9 mouse cellular contexts compared by ENCODE assay signal in the genomic region with DNA sequence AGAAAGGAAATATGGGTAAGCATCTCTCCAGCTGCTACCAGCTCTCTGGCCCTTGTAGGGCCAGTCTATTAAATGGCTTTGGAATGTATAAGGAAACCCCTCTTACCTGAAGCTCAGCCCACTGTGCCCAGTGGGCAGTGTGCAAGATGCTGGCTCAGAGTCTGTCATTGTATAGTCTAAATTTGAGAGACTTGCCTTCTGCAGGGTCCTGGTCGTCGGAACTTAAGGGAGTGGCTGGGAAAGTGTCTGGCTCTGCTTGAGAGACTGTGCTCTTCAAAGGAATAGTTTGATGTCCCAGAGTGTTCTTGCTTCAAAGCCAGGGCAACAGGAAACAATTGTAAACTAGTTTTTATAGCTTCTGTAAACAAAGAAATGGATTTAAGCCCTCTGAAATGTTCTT. TPM values are rescaled to one million over a fixed set of nuclear protein-coding genes. Genes with fewer than 3 reads are reported as not detected.
A peak's percentile ranks its signal among the peaks of the same experiment; 100 is the strongest.
DNase-seq lines count a peak whose midpoint lies in the region; ATAC-seq lines count a peak whose summit lies in the region.
"Had no signal": no experiment of that assay in that cellular context is flagged by ENCODE, and none has a peak within 500 bp of the region (broad histone marks: within the 10 kb centered on the region; RNA-seq: fewer than 3 reads in every experiment).

No protein-coding gene starts in this region.

- no peaks in the 10 kb centered on the region for H3K9me3 ChIP-seq in neural tube, embryonic 11.5 days (ENCODE audit: control insufficient read depth, low read length)
- H3K9me3 ChIP-seq in forebrain, embryonic 16.5 days (ENCODE audit: control insufficient read depth, low read length), result no peaks in the 10 kb centered on the region

- 14% methylated on average over 2 of the region's 2 CpGs for whole genome bisulfite sequencing in neural tube, embryonic 11.5 days
- 18% methylated on average over 2 of the region's 2 CpGs for WGBS in forebrain, embryonic 16.5 days

- no peak overlapping the region for H3K4me2 ChIP-seq in neural tube, embryonic 11.5 days (ENCODE audit: low read depth)
- H3K4me2 ChIP-seq in forebrain, embryonic 16.5 days (ENCODE audit: low read length), result no peak overlapping the region

- no peaks in the 10 kb centered on the region for H3K27me3 ChIP-seq in neural tube, embryonic 11.5 days (ENCODE audit: control insufficient read depth, insufficient read depth, low read length)
- H3K27me3 ChIP-seq in forebrain, embryonic 16.5 days (replicated peaks; ENCODE audit: control insufficient read depth, insufficient read depth, low read length), result no peaks in the 10 kb centered on the region

- no peaks in the 10 kb centered on the region for H3K36me3 ChIP-seq in neural tube, embryonic 11.5 days (ENCODE audit: control insufficient read depth, insufficient read depth, low read length)
- H3K36me3 ChIP-seq in forebrain, embryonic 16.5 days (ENCODE audit: control insufficient read depth, insufficient read depth), result no peaks in the 10 kb centered on the region

- no peaks in the 10 kb centered on the region for H3K4me1 ChIP-seq in neural tube, embryonic 11.5 days (ENCODE audit: control insufficient read depth, insufficient read depth, low read length)
- H3K4me1 ChIP-seq in forebrain, embryonic 16.5 days (replicated peaks; ENCODE audit: control insufficient read depth, insufficient read depth, low read length), result peaks cover 9% of the 10 kb centered on the region

- no peak overlapping the region for H3K9ac ChIP-seq in neural tube, embryonic 11.5 days (ENCODE audit: low read length)
- H3K9ac ChIP-seq in forebrain, embryonic 16.5 days (replicated peaks; ENCODE audit: low read depth, low read length), result no peak overlapping the region

- no peak overlapping the region for H3K4me3 ChIP-seq in neural tube, embryonic 11.5 days (ENCODE audit: low read depth, low read length)
- H3K4me3 ChIP-seq in forebrain, embryonic 16.5 days (replicated peaks; ENCODE audit: low read length), result no peak overlapping the region

- no peak for ATAC-seq in neural tube, embryonic 11.5 days (ENCODE audit: insufficient read depth, low FRiP score, low TSS enrichment)
- ATAC-seq in forebrain, embryonic 16.5 days, result peak; percentile 36; the same call in 1 of the 2 replicates

- peak overlapping the region; percentile 24; the same call in 1 of the 2 replicates for H3K27ac ChIP-seq in neural tube, embryonic 11.5 days (ENCODE audit: low read depth, low read length)
- H3K27ac ChIP-seq in forebrain, embryonic 16.5 days (ENCODE audit: low read length), result peak overlapping the region; percentile 60

- no peak for DNase-seq in neural tube, embryonic 11.5 days (ENCODE audit: low spot score)
- no peak for DNase-seq in neural tube, embryonic 10.5 days (ENCODE audit: extremely low spot score, low spot score)
- DNase-seq in lung, postnatal 10 days, result peak; percentile 38
- DNase-seq in spleen, postnatal 4 days (ENCODE audit: low spot score in 2 of 2), result no peak
- no peak for DNase-seq in layer of hippocampus, postnatal 25 days (ENCODE audit: extremely low spot score in 1 of 2, low spot score in 1 of 2)
- DNase-seq in frontal cortex, postnatal 36 days (ENCODE audit: low spot score in 2 of 2), result no peak
- DNase-seq: cerebellum, adult 8-10 months; heart, postnatal 4 days had no signal

RNA-seq across cellular contexts. Expression of a gene that starts 41.5 kb away (rescaled TPM):
- 18.4 and 18.8 TPM in 2 replicates for polyA plus RNA-seq in neural tube, embryonic 11.5 days (2014; fragmentation: Nextera tagmentation; extraction: Ambion mirVana)
- 21.1 and 23.4 TPM in 2 replicates for polyA plus RNA-seq in forebrain, embryonic 16.5 days (2015; fragmentation: Nextera tagmentation; extraction: Ambion mirVana)
- total RNA-seq in layer of hippocampus, postnatal 25 days (2021), result 10 to 100 TPM; 59.1 to 75.4 TPM
